Mouse (Mus musculus) megakaryocyte, embryonic 14.5 days (primary cell): Measurements from ENCODE around the gene Tab1.

Experiments used
- FLI1 ChIP-seq: IDR thresholded peaks from 2 replicates; pipeline ENCODE4 v1.6.1; 2012; ENCODE audit warnings: low read length, inconsistent platforms, mixed read lengths
- GATA1 ChIP-seq: IDR thresholded peaks from 3 replicates; pipeline ENCODE4 v1.6.1; 2012; ENCODE audit warnings: mixed read lengths, low read length, inconsistent platforms, borderline replicate concordance

DNA sequence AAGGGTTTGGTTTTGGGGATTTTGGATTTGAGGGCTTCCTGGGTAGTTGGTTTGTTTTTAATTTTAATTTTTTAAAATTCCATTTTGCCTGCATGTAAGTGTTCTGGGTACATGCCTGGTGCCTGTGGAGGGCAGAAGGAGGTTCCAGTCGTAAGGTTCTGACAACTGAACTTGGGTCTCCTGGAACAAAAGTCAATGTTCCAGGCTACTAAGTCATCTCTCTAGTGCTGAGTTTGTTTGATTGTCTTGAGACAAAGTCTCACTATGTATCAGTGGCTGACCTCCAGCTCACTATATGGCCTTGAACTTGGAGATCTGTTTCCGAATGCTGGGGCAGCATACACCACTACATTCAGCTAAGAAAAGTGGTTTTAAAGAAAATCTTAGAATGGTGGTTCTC is 2.6 kb downstream of the Tab1 start:
- TF ChIP-seq GATA1 (no peak), FLI1 (no peak)
